Mouse (Mus musculus) cerebellum, adult 9-10 months (tissue): ENCODE results near the gene Gm38100.

ENCODE experiments used
- DNase-seq: peaks from one replicate; pipeline ENCODE4 v3.0.0; 2022

Gene Gm38100

GRCm38 (mm10) chr1:175970710-175971109, 50.6 kb downstream of the Gm38100 start:
- no peak for DNase-seq
